Mouse (Mus musculus): ENCODE data around the gene Grin1.

The Grin1 gene

DNA sequence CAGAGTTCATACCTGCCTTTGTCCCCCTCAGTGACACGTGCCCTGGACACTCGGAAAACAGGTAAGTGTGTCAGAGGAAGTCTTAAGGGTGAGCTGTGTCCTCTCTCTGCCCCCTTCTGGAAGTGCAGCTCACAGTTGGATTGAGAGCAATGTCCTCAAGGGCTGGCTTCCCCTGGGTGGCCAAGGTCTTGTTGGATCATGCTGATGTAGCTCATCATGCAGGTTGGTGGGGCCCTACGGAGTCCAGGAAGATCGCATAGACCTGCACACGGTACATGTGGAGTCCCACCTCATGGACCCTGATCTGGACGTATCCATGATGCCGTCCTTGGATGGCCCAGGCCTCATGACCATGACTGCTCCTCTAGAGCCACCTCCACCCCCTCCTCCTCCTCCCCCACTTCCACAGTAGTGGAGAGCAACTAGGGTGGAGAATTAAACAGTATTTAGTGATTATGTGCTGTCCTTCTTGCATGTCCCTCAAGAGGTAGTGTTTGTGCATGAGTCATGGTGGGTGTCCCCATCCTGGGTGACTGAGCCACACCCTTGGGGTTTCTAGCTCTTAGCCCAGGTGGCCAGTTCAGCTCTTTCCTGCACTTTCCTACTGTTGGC lies 30.1 kb downstream of the Grin1 start:
- in situ Hi-C loops (cut with MboI; ENCODE audit: unreplicated experiment in 2 of 2): no loop called here

DNA sequence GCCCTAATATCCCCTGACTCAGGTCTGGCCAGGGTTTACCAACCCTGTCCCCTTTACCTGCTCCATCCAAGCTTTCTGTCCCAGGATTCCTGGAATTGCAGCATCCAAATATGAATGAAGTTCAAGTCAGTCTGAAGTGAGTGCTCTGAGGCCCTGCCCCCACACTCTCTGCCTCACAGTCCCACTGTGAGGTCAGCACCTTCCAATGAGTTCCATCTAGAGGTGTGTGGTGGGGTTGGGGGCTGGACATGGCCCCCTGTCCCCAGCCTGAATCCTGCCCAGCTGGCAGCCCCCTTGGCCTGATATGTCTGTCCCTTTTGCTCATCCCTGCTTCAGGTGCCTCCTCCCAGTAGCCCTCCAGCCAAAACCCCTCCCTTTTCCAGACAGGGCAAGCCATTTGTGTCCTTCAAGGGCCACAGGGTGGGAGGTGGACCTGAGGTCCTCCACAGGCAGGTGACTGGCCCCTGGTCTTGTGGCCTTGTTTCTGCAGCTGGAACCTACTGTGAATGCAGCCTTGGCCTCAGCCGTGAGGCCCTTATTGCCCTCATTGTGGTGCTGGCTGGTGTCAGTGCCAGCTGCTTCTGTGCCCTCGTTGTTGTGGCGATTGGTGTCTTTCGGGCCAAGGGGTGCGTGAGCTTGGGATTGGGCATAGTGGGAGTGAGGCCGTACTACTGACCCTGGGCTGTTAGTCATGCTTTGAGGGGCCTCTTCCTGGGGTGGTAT lies 30.9 kb downstream of the Grin1 start, which contains the start of gene Tmem210:
Tmem210 (plus strand) TSS at position 219 of the 723 bp plus-strand sequence.
- in situ Hi-C loops (cut with MboI; ENCODE audit: unreplicated experiment in 2 of 2): no loop called here

DNA sequence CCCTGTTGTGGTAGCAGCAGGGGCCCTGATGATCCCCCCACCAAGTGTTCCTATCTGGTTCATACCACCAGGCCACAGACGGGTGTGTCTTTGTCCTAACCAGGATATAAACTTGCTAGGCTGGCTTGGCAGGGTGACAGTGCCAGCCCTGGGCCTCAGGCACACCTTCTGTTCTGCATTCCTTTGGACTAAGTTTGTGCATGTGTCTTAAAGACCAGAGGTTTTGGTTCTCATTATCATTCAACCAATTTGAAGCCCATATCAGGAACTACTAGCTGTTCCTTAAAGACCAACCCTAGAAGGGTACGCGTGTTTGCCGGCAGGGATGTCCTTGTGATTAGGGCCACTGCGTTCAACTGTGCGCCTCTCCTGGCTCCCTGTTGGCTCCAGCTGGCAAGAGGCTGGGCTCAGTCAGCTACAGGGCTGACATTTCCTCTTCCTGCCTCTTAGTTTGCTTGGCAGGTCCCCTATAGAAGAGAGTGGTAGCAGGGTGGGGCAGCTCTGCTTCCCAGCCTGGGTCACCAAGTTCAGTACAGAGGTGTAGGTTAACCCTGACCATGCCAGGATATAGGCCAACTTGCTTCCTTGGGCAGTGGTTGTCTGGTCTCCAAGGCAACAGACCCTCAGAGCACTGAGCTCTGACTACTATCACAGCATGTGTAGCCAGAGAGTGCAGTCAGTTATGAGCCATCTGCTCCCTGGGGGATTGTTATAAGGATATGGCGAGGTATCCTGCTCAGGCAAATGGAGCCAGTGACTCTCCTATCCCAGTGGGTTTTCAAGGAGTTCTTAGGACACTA lies 31.9 kb downstream of the Grin1 start:
- in situ Hi-C loops (cut with MboI; ENCODE audit: unreplicated experiment in 2 of 2): no loop called here

DNA sequence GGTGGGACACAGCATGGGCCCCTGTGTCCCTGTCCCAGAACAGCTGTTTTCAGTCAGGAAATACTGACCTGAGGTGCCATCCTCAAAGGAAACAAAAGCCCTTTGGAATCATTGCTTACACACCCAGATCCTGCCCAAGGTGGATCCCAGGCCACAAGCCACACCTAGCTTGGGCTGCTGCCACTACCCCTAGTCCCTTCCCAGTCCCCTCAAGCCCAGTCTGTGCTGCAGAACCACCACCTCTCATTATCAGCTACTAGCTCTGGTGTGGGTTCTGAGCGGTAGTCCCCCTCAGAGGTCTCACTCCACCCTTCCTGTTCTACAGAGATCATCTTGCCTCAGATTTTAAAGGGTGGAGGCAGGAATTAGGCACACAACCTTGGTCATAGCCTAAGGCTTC lies 32.7 kb downstream of the Grin1 start:
- in situ Hi-C loops (cut with MboI; ENCODE audit: unreplicated experiment in 2 of 2): no loop called here

DNA sequence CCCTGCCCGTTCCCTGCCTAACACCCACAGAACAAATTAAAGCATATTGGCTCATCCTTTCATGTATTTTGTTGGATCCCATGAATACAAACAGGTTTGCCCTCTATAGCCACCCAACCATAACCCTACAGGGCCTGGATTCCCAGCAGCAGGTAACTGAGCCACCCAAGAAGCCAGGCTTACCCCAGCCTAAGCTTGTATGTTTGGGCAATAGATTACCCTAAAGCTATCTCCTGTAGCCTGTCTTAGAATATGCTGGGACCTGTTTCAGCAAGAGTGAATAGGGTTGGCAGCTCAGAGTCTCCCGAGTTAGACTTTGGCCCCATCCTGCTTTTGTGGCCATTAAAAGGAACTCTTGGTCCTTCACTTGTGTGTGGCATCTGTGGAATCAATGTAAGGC lies 33.4 kb downstream of the Grin1 start:
- in situ Hi-C loops (cut with MboI; ENCODE audit: unreplicated experiment in 2 of 2): no loop called here

DNA sequence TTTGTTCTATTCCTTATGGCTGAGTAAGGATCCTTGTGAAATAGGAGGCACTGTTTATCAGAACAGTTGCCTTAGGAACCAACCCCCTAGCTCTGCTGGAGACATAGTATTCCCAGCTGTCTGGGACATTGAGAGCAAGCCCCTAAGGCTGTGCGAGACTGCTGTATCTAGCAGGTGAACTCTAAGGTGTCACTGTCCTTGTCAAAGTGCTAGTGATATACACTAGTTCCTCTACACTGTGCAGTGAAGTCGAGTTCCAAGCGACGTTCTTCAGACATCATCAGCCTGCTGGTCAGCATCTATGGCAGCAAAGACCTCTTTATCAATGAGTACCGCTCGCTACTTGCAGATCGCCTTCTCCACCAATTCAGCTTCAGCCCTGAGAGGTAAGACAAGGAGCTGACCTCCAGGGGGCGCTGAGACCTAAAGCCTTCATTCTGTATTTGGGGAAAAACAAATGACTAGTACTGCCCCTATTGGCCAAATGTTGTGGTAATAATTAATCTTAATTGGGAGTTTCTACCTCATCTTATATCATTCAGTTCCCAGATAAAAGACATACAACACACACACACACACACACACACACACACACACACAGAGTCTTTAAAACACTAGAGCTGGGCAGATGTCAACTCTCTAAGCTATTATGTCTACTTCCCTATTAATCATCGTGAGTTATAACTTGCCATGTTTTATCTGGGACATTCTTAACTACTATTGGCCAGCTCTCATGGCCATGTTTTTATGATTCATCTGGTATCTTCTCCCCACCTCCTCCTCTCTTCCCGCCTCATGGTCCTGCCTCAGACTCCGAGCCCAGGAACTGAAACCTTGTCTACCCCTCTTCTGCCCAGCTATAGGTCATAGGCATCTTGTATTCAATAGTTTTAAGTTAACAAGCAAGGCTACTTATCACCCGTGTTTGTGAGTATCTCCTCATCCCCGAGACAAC lies 39.8 kb downstream of the Grin1 start:
- in situ Hi-C loops (cut with MboI; ENCODE audit: unreplicated experiment in 2 of 2): loop anchor here in 1 of 2 experiments (5.0 kb wide), 2 partner anchors 53 to 123 kb away; partner anchors contain the start of gene Man1b1

DNA sequence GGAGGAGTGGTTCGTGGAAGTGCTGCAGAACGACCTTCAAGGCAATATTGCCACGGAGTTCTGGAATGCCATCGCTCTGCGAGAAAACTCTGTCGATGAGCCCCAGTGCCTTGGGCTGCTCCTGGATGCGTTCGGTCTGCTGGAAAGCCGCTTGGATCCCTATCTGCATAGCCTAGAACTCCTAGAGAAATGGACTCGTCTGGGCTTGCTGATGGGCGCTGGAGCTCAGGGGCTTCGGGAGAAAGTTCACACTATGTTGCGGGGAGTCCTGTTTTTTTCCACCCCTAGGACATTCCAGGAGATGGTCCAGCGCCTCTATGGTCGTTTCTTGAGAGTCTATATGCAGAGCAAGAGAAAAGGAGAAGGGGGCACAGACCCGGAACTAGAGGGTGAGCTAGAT lies 46.0 kb downstream of the Grin1 start:
- in situ Hi-C loops (cut with MboI; ENCODE audit: unreplicated experiment in 2 of 2): loop anchor here in 1 of 2 experiments (25.0 kb wide), 1 partner anchor 1639 kb away; the partner anchor contains the start of genes Med22, Rpl7a, Surf1 and Surf2

DNA sequence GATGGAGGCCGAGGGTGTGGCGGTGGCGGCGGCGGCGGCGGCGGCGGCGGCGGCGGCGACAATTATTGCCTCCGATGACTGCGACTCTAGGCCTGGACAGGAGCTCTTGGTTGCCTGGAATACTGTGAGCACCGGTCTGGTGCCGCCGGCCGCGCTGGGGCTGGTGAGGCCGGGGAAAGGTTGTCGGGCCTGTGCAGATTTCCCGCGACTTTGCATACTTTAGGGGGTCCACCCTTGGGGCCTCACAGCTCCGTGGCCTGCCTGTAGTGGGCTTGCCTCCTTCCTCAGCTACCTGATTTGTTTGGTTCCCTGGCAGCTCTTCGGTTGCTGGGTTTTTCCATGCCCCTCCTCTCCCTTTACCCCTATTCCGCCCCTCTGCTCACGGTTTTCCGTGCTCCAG lies 46.5 kb downstream of the Grin1 start:
- in situ Hi-C loops (cut with MboI; ENCODE audit: unreplicated experiment in 2 of 2): loop anchor here in 1 of 2 experiments (25.0 kb wide), 1 partner anchor 1640 kb away; the partner anchor contains the start of genes Med22, Rpl7a, Surf1 and Surf2

DNA sequence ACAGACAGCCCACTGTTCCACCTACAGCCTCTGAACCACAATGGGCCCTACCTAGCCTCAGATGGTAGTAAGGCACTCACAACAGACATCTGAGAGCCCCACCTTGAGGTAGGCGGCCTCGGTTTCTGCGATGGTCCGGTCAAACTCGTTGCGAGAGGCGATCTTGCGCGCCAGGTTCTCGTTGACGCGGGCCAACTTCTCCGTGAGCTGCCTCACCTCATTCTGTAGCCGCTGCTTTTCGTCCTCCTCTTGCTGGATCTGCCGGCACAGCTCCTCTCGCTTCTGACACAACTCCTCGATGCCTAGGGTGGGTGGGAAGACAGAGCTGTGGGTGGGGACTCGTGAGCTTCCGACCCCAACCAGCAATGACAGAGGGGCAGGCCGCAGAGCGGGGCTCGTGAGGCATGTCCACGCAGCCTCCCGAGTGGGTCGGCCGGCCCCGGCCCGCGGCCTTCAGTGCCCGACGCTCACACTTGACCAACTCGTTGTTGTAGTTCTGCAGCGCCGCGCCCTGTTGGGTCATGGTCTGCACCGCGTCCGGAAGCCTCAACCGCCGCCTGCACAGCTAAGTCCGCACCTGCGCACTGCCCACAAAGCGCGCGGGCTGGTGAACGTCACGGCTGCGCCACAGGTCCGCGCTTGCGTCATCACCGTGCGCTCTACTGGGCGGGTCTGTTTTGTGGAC lies 47.0 kb downstream of the Grin1 start, which contains the start of the genes Ssna1 and Anapc2:
Ssna1 (minus strand) TSS at position 612 of the 685 bp plus-strand sequence.
Anapc2 (plus strand) TSS at position 652 of the 685 bp plus-strand sequence.
- in situ Hi-C loops (cut with MboI; ENCODE audit: unreplicated experiment in 2 of 2): loop anchor here in 1 of 2 experiments (25.0 kb wide), 1 partner anchor 1640 kb away; the partner anchor contains the start of genes Med22, Rpl7a, Surf1 and Surf2

DNA sequence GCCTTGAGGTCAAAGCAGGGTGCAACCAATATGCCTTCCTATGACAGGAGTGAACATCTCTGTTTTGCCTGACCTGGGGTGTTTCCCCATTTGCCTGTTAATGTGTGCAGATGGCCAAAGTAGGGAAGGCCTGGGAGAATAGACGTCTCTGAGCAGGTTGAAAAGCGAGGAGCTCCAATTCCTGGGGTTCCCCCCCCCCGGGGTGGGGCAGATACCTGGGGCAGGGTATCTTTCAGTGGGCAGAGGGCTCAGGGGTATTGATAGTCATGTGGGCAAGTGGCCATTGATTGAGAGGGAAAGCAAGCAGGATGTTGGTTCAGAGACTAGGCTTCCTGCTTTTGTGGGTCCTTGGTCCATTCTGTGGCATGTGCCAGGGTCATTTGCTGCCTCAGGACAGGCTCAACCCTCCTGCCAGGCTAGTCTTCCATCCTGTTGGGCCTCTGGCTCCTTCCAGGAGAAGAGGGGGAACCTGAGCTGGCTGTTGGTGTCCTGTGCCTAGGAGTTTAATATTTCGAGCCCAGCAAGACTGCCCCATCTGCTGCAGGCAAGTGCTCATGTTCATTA lies 51.2 kb downstream of the Grin1 start:
- in situ Hi-C loops (cut with MboI; ENCODE audit: unreplicated experiment in 2 of 2): loop anchor here in 1 of 2 experiments (25.0 kb wide), 1 partner anchor 1644 kb away; the partner anchor contains the start of genes Med22, Rpl7a, Surf1 and Surf2

DNA sequence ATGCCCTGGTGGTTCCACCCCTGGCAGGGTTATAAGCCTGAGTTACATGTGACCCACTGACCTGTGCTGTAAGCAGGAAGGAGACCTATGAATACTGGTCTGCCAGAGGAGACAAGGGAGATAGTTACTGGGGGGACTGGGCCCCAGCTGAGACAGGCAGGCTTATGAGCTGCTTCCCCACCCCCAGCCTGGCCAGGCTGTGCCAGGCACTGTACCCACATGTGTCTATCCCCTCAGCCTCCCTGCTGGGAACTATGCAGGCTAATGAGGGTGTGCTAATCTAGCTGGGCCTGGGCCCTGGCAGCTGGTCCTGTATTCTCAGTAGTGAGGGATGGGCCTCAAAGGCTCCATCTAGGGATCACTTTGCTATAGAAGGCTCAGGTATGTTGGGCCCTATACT lies 51.7 kb downstream of the Grin1 start:
- in situ Hi-C loops (cut with MboI; ENCODE audit: unreplicated experiment in 2 of 2): loop anchor here in 1 of 2 experiments (25.0 kb wide), 1 partner anchor 1645 kb away; the partner anchor contains the start of genes Med22, Rpl7a, Surf1 and Surf2

DNA sequence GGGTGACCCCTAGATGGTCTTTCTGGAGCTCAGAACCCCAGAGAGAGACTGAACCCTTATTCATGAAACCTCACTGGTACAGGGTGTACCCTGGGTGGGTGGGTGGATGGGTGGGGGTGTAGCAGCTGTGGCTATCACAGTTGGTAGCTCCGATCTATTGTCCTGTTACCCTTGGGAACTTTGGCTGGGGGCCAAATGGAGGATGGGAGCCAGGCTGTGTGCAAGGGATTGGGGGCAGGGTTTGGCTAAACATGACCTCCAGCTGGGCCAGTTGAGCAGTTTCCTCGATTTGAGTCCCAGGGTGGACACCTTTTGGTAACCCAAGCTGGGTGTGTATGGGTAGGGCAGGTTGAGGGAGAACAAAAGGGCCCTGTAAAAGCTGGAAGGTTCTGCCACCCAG lies 52.3 kb downstream of the Grin1 start:
- in situ Hi-C loops (cut with MboI; ENCODE audit: unreplicated experiment in 2 of 2): loop anchor here in 1 of 2 experiments (25.0 kb wide), 1 partner anchor 1646 kb away; the partner anchor contains the start of genes Med22, Rpl7a, Surf1 and Surf2

DNA sequence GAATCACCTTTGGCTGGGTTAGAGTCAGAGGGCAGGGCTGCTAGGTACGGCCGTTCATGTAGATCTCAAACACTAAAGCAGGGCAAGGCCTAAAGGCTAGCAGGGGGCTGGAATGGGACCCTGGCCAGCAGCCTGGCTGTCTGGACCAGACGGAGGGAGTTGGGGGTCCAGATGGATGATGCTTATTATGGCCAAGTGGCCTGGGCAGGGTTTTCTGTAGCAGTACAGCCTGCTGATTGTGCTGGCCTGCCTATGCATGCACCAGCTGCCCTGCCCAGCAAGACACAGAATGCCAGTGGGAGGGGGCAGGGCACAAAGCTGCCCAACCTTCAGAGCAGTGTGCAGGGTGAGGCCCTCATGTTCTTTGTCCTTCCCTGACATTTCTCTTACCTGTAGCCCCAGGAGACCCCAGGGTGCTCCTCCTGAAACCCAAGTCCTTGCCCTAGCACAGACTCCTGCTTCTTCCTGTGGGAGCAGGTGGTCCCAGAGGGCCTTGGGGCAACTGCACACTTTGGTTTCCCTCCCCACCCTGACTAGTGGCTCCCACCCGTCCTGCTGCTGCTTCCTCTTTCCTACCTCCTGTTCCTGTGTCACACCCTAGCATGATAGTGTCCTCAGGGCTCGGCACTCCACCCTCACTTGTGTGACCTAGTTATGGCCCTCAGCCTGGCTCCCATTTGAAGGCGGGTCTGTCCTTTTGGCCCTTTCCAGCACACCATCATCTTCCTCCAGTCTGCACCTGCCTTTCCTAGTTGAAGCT lies 52.9 kb downstream of the Grin1 start:
- in situ Hi-C loops (cut with MboI; ENCODE audit: unreplicated experiment in 2 of 2): loop anchor here in 1 of 2 experiments (25.0 kb wide), 1 partner anchor 1646 kb away; the partner anchor contains the start of genes Med22, Rpl7a, Surf1 and Surf2

DNA sequence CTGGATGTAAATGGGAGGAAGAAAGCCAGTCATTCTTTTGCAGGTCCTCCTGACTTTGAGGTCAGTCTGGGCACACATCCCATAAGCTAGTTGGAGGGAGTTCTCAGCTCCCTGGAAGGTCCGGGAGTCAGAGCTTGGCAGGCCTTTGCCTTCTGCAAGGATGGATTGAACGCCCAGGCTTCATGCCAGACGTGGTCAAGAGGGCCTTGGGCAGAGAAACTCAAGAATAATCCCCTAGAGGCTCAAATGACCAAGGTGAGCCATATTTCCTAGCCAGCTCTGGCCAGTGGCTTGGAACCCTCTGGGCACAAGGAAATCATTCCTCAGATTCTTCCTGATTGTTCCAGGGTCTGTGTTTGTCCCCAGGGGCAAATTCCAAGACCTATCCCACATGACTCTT lies 54.1 kb downstream of the Grin1 start:
- in situ Hi-C loops (cut with MboI; ENCODE audit: unreplicated experiment in 2 of 2): loop anchor here in 1 of 2 experiments (25.0 kb wide), 1 partner anchor 1647 kb away; the partner anchor contains the start of genes Med22, Rpl7a, Surf1 and Surf2

DNA sequence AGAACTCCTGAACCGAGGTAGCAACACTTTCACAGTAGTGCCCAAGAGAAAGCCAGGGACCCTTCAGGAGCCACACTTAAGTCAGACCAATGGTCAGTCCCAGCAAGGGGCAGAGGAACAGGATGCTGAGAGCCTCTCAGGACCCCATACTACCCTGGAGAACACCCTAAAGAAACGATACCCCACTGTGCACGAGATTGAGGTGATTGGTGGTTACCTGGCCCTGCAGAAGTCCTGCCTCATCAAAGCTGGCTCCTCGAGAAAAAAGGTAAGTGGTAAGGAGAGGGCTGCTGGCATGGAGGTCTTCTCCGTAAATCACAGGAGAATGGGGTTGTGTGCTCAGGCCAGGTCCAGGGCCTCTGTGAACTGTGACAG lies 54.7 kb downstream of the Grin1 start:
- in situ Hi-C loops (cut with MboI; ENCODE audit: unreplicated experiment in 2 of 2): loop anchor here in 1 of 2 experiments (25.0 kb wide), 1 partner anchor 1648 kb away; the partner anchor contains the start of genes Med22, Rpl7a, Surf1 and Surf2

DNA sequence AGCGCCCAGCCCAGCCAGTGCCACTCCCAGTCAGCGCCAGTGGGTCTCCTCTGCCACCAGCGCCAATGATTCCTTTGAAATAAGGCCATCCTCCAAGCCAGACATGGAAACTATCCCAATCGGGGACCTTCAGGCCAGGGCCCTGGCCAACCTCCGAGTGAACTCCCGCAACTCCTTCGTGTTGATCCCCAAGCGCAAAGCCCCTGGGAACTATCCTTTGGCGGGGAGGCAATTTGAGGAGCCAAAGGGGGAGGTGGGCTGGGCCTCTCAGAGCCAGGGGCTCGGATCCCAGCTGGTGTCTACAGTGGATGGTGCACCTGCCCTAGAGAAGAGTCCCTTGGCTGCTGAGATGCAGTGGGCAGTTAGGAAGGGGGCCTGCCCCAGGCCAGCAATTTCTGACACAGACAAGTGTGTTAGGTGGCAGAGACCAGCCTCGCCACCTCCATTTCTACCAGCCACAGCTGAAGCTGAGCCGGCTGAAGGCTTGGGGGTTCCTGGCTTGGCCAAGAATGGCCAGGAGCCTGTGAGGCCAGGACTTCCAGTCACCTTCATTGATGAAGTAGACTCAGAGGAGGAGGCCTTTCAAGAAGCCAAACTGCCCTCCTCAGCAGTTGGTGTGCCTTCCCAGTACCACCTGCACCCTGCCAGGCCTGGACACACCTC lies 55.2 kb downstream of the Grin1 start:
- in situ Hi-C loops (cut with MboI; ENCODE audit: unreplicated experiment in 2 of 2): loop anchor here in 1 of 2 experiments (25.0 kb wide), 1 partner anchor 1649 kb away; the partner anchor contains the start of genes Med22, Rpl7a, Surf1 and Surf2

All from v-Abl transformed pro-B cells (cell line).